Mouse (Mus musculus): ENCODE measurements at regions not wholly inside any gene's neighbourhood (a gene's known extent, or its start where the extent isn't known, plus 50 kb on each side); places are given as distances from the start of the nearest gene placed in this dataset.

GRCm38 (mm10) chr3:78574807-78575206, 711.5 kb downstream of the Rapgef2 start:
- no peak for TF ChIP-seq CTCF (IDR thresholded peaks at IDR 0.05; ENCODE audit: low read depth)
- TF ChIP-seq EP300 (optimal IDR thresholded peaks at IDR 0.05) = no peak

Data from stomach, postnatal 0 days (tissue).